Mouse (Mus musculus) testis, adult 10 weeks (tissue): ENCODE measurements around the gene Iqgap2. TPM values are rescaled to one million over a fixed set of nuclear protein-coding genes. Genes with fewer than 3 reads are reported as not detected.

Experiments
- polyA plus RNA-seq: library from polyadenylated mRNA; stranded (reverse); fragments of 350-450 nt; fragmentation: Illumina TruSeq; extraction: RNeasy Lipid Tissue Mini Kit (QIAGEN cat#74804); gene quantifications from one replicate; pipeline ENCODE4 v1.2.3, GENCODE M21; 2014; ENCODE audit warnings: low read depth, low replicate concordance

Iqgap2 gene
- polyA plus RNA-seq: 12.9 TPM

GRCm38 (mm10) chr13:95891491-95891925 is at the start of gene Iqgap2:
Gene Iqgap2, minus strand, starts transcription at chr13:95891922.

GRCm38 (mm10) chr13:95696654-95697163 is 195.0 kb downstream of the Iqgap2 start, which contains the start of gene F2rl2:
Gene F2rl2, plus strand, starts transcription at chr13:95696853.

GRCm38 (mm10) chr13:95618309-95618712 is 273.4 kb downstream of the Iqgap2 start, which contains the start of gene F2r:
Gene F2r, minus strand, starts transcription at chr13:95618487.

Other genes starting within 250 kb of the Iqgap2 start
- not detected for gene F2rl2, start 195.1 kb downstream of the Iqgap2 start, polyA plus RNA-seq
- 23.0 TPM for gene Gm20075, start 189.5 kb upstream of the Iqgap2 start, polyA plus RNA-seq
- gene Gm17190, start 190.1 kb upstream of the Iqgap2 start, polyA plus RNA-seq: not detected
- gene Sv2c, start 240.7 kb upstream of the Iqgap2 start, polyA plus RNA-seq: 15.2 TPM